Mouse (Mus musculus) frontal cortex, adult 2 months (tissue): ENCODE measurements at regions not wholly inside any gene's neighbourhood (a gene's known extent, or its start where the extent isn't known, plus 50 kb on each side); places are given as distances from the start of the nearest gene placed in this dataset.

Experiments
- DNase-seq, 2 experiments: peaks; one replicate each; pipeline ENCODE4 v3.0.0; 2022; ENCODE audit warnings: low spot score in 1 of 2; ENCODE audit errors: extremely low spot score in 1 of 2

GRCm38 (mm10) chr5:70323651-70324050 is 518.8 kb downstream of the Gabrg1 start:
- DNase-seq, result peak in 1 of 2 experiments; percentile 4
